Mouse (Mus musculus) kidney, adult 2 months (tissue): ENCODE measurements around the gene Mkrn2os.

ENCODE experiments used
- CTCF ChIP-seq: fragments of 200-500 bp; conservative IDR thresholded peaks from 2 replicates; pipeline ENCODE4 v1.5.1; 2011; ENCODE audit warnings: low read depth, mild to moderate bottlenecking, control low read depth, low read length, moderate library complexity, mixed read lengths; ENCODE audit not compliant: insufficient read depth, insufficient read length
- POLR2A ChIP-seq: fragments of 200-500 bp; IDR thresholded peaks from one replicate; pipeline ENCODE4 v1.6.1; 2011; ENCODE audit warnings: low read depth, low read length, control low read depth

GRCm38 (mm10) chr6:115601322-115601714 lies 8.9 kb upstream of the Mkrn2os start:
- no peak for TF ChIP-seq CTCF
- no peak for TF ChIP-seq POLR2A
